Mouse (Mus musculus) bone marrow macrophage, adult 2 months (primary cell): ENCODE data around the gene Hapln1. TPM values are rescaled to one million over a fixed set of nuclear protein-coding genes. Genes with fewer than 3 reads are reported as not detected.

ENCODE experiments used
- H3K27ac ChIP-seq: 2 replicates; pipeline ENCODE4 v1.5.1; 2012; ENCODE audit warnings: low read depth, low read length; ENCODE audit not compliant: insufficient read depth
- H3K4me1 ChIP-seq: 2 replicates; pipeline ENCODE4 v1.6.1; 2012; ENCODE audit warnings: low read length; ENCODE audit not compliant: control insufficient read depth, insufficient read depth
- H3K4me3 ChIP-seq: 2 replicates; pipeline ENCODE4 v1.5.1; 2012; ENCODE audit warnings: mild to moderate bottlenecking, low read length, moderate library complexity; ENCODE audit not compliant: insufficient read depth
- CTCF ChIP-seq: IDR thresholded peaks from 2 replicates; pipeline ENCODE4 v1.5.1; 2012; ENCODE audit warnings: low read depth, mild to moderate bottlenecking, low read length, moderate library complexity
- POLR2A ChIP-seq: IDR thresholded peaks from 2 replicates; pipeline ENCODE4 v1.6.1; 2012; ENCODE audit warnings: mild to moderate bottlenecking, low read depth, low read length, borderline replicate concordance
- polyA plus RNA-seq: library from polyadenylated mRNA; stranded (reverse); fragments of >200 nt; gene quantifications from 2 replicates; pipeline ENCODE4 v1.2.4, GENCODE M21; 2012; ENCODE audit not compliant: missing spikeins, insufficient read depth, insufficient read length

Hapln1 gene
- polyA plus RNA-seq, 1 experiment = not detected

DNA sequence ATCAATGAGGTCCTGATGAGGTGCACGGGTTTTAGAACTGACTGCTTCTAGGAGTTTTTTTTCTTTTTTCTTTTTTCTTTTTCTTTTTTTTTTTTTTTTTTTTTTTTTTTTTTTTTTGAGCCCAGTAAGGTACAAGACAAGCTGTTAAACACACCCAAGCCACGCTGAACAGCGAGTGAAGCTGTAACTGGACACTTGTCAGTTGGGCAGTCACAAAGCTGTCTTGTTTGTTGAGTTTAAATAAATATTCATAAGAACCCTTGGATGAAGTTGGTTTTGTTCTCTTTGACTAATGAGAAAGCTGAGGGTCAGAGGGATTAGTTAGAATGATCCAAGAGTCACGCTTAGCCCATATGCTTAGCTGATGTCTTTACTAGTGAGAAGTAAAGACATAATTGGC is 55.5 kb downstream of the Hapln1 start:
- no peak overlapping the region for H3K4me3 ChIP-seq

DNA sequence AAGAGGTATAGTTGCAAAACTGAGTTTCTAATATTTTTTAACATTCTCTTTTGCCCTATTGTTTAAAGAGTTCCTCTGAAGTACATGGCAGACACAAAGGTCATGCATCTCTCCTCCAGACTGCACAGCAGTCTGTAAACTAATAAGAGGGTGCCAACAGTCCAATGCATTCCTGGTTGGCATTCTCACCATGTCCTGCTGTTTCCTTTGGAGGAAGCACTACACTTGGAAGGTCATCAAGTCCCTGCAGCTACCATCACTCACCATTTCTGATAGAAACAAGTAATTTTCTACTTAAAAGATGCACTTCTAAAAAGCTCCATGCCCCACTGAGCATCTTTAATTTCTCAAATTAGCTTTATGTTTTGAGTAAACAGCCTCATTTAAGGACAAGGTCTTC is 57.8 kb downstream of the Hapln1 start:
- H3K27ac ChIP-seq = no peak overlapping the region
- H3K4me1 ChIP-seq = no peaks in the 10 kb centered on the region
- TF ChIP-seq CTCF (no peak), POLR2A (no peak)
- H3K4me3 ChIP-seq = no peak overlapping the region

More for the DNA sequence above, 55.5 kb downstream of the Hapln1 start:
- H3K4me1 ChIP-seq = no peaks in the 10 kb centered on the region
- H3K27ac ChIP-seq = no peak overlapping the region
- TF ChIP-seq POLR2A = no peak
- TF ChIP-seq CTCF = no peak

DNA sequence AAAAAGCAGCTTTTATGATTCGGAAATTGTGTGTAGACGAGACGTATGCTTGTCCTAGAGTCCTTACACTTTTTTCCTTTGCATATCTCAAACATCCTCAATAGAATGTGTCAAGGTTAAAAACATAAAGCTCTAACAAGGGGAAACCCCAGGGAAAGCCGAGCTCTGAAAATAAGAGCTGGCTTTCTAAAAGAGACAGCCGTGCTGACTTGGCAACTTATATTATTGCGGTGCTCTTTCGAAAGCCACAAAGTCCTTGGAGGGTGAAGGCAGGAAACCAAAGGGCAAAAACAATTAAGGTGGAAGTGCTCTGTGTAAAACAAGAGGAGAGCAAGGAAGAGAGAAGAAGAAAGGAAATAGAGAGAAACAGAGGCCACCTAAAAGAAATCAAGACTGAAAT is 60.9 kb downstream of the Hapln1 start:
- no peak for TF ChIP-seq POLR2A
- no peak for TF ChIP-seq CTCF
- Histone ChIP-seq H3K27ac (no peak overlapping the region), H3K4me3 (no peak overlapping the region), H3K4me1 (no peaks in the 10 kb centered on the region)

- no peak overlapping the region for H3K4me3 ChIP-seq
- no peak overlapping the region for H3K27ac ChIP-seq
- H3K4me1 ChIP-seq = no peaks in the 10 kb centered on the region
- no peak for TF ChIP-seq CTCF
- no peak for TF ChIP-seq POLR2A
Observed at GRCm38 (mm10) chr13:89603336-89603735, 63.7 kb downstream of the Hapln1 start.

GRCm38 (mm10) chr13:89607399-89607798 is 67.8 kb downstream of the Hapln1 start:
- Histone ChIP-seq H3K4me3 (no peak overlapping the region), H3K4me1 (no peaks in the 10 kb centered on the region), H3K27ac (no peak overlapping the region)
- TF ChIP-seq CTCF (no peak), POLR2A (no peak)

DNA sequence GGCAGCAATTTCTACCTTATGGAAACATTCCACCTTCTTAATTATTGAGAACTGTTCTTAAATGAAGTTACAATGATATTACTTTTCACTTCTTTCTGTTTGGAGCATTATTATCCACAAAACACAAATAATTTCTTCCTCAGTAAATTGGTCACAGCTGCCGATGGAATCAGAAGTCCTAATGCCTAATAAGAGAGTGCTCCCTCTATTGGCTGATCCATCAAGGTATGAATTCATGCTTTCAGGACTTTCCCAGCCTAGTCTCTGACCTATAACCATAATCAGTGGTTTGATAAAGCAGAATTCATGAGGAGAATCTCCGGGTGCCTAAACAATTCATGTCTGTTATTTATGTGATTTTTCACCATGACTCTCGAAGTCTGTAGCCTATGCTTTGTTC is 79.5 kb downstream of the Hapln1 start:
- H3K27ac ChIP-seq = no peak overlapping the region
- no peak for TF ChIP-seq POLR2A
- no peak for TF ChIP-seq CTCF

GRCm38 (mm10) chr13:89634137-89634683 is 94.6 kb downstream of the Hapln1 start:
- Histone ChIP-seq H3K27ac (no peak overlapping the region), H3K4me1 (no peaks in the 10 kb centered on the region), H3K4me3 (no peak overlapping the region)
- no peak for TF ChIP-seq POLR2A
- TF ChIP-seq CTCF = no peak

More for the DNA sequence above, 79.5 kb downstream of the Hapln1 start:
- H3K4me3 ChIP-seq = no peak overlapping the region
- H3K4me1 ChIP-seq = no peaks in the 10 kb centered on the region

DNA sequence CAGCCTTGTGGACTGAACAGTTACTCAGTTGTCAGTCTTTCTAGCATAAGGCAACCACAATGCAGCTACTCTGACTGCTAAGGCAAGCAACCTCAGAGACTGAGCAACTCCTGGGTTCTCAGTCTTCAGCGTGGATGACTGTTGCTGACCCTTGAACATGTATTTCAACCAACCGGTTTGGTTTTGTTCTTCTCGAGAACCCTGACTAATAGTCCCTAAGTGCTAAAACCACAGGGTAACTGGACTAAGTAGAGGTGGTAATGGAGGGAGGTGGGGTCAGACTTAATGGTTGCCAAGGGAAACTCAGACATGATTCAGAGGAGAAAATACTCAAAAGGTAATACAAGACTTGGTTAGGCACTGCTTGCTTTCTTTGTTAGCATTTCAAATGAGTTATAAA is 97.4 kb downstream of the Hapln1 start:
- TF ChIP-seq POLR2A (no peak), CTCF (no peak)
- no peak overlapping the region for H3K27ac ChIP-seq

DNA sequence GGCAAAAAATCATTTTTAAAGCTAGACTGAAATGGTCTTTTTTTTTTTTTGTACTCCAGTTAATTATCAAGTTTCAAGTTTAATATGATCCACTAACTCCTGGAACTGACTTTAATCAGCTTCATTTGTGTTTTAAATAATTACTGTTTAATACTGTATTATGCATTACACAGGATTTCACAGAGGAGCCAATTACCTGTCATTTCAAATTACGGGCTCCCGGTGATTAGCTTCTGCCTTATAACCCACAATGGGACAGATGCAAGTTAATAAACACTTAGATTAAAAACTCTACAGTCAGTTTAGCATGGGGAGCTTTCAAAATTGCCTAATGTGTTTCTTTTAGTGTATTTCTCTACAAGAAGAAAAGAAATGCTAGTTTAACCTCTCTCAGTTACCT is 106.0 kb downstream of the Hapln1 start:
- H3K4me3 ChIP-seq = no peak overlapping the region
- TF ChIP-seq POLR2A (no peak), CTCF (no peak)
- H3K4me1 ChIP-seq = no peaks in the 10 kb centered on the region
- no peak overlapping the region for H3K27ac ChIP-seq

More for the DNA sequence above, 97.4 kb downstream of the Hapln1 start:
- H3K4me1 ChIP-seq = no peaks in the 10 kb centered on the region
- no peak overlapping the region for H3K4me3 ChIP-seq

- Histone ChIP-seq H3K4me1 (peaks cover 4% of the 10 kb centered on the region), H3K27ac (no peak overlapping the region), H3K4me3 (no peak overlapping the region)
- no peak for TF ChIP-seq POLR2A
- TF ChIP-seq CTCF = no peak
Observed at GRCm38 (mm10) chr13:89652773-89653172, 113.2 kb downstream of the Hapln1 start.

DNA sequence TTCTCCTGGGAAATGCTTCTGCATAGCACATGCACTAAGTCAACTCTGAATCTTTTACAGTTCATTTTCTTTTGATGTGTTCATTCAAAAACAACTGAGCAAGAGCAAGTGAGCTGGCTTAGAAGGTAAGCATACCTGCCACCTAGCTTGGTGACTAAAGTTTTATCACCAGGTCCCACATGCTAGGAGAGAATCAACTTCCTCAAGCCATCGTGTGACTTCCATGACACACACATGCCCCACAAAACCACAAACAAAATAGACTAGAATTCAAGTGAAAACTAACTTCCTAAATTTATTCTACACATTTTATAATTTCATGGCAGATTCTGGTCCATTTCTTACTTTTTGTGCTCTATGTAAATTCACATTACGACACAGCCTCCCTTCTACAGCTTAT is 113.7 kb downstream of the Hapln1 start:
- no peak for TF ChIP-seq POLR2A
- no peak for TF ChIP-seq CTCF
- no peak overlapping the region for H3K4me3 ChIP-seq
- peaks cover 4% of the 10 kb centered on the region for H3K4me1 ChIP-seq
- H3K27ac ChIP-seq = no peak overlapping the region
